Mouse (Mus musculus) lung, adult 2 months (tissue): ENCODE measurements around the gene Gm10320.

Source experiments
- CTCF ChIP-seq: fragments of 200-500 bp; IDR thresholded peaks from 2 replicates; pipeline ENCODE4 v1.5.1; 2011; ENCODE audit warnings: mild to moderate bottlenecking, low read length, control low read depth; ENCODE audit not compliant: insufficient read depth
- POLR2A ChIP-seq: fragments of 200-500 bp; IDR thresholded peaks from 2 replicates; pipeline ENCODE4 v1.6.1; 2011; ENCODE audit warnings: low read depth, mild to moderate bottlenecking, control low read depth, low read length, borderline replicate concordance; ENCODE audit errors: extremely low read depth

DNA sequence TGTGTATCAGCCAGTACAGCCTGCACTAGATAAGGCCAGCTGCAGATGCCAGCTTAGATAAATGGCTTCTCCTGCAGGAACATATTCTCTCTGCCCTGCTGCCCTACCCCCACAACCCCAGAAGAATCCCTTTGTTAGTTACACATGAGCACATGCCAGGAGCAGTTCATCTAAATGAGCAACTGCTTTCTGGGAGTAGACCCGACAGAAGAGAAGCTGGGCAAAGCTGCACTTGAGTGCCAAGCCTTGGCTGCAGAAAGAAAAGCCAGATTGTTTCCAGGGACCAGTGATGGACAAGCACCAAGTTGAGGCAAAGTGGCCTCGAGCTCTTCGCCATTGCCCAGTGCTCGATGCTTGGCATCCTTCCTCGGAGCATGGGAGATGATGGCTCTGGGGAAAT is 46.8 kb upstream of the Gm10320 start:
- no peak for TF ChIP-seq CTCF
- TF ChIP-seq POLR2A: no peak
